8 mouse cellular contexts compared by ENCODE assay signal in the genomic region with DNA sequence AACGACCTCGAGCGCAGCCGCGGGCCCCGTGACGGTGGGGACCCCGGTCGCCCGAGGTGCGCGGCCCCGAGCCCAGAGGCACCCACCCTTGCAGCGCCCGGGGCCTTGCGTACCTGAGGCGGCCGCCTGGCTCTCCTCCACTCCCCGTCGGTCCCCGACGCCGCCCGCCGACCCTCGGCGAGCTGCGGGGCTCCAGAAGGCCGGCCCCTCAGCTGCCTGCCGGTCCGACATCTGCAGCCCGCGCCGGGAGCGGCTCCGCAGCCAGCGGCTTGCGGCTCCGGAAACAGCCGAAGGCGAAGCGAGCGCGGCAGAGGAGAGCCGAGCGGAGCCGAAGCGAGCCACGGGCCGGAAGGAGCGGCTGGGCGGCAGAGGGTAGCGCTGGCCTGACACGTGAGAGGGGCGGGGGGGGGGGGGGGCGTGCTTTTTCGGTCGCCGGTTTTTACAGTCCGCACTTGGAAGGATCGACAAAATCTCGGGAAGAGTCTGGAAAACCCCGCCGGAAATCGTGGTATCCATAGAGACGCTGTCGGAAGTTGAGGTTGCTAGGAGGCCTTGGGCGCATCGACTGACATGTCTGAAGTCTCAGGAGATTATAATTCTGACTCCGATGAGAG. TPM values are rescaled to one million over a fixed set of nuclear protein-coding genes. Genes with fewer than 3 reads are reported as not detected.
DNase-seq lines count a peak whose midpoint lies in the region; ATAC-seq and TF ChIP-seq lines count a peak whose summit lies in the region.

A gene (minus strand): TSS at position 482 of the 614 bp plus-strand sequence.

- DNase-seq in MEL-GATA-1-ER (ENCODE audit: extremely low read depth, low read depth): peak; percentile 34
- peak; percentile 64 for DNase-seq in cerebellum, adult 8-10 months
- DNase-seq in frontal cortex, adult 2 months (ENCODE audit: extremely low spot score in 1 of 2, low spot score in 1 of 2): peak; percentile 64 to 86
- peak; percentile 88 for DNase-seq in hindbrain, embryonic 11.5 days (ENCODE audit: low spot score)
- DNase-seq in layer of hippocampus, postnatal 10 days (ENCODE audit: low spot score in 2 of 2): peak; percentile 75 to 85
- peak; percentile 87 for DNase-seq in lung, postnatal 0 days (ENCODE audit: low spot score)
- peak; percentile 38 for DNase-seq in ovary, postnatal 10 days (ENCODE audit: low spot score)
- peak; percentile 86 for DNase-seq in thymus, postnatal 0 days (ENCODE audit: low spot score)

- peak within 1 kb of the TSS; percentile 86 for H3K27ac ChIP-seq in hindbrain, embryonic 11.5 days (ENCODE audit: low read depth, low read length)
- H3K27ac ChIP-seq in lung, postnatal 0 days (ENCODE audit: low read length): no peak within 1 kb of the TSS

- TF ChIP-seq EP300 in lung, postnatal 0 days (IDR thresholded peaks at IDR 0.05): no peak

- no peaks in the 10 kb centered on the region for H3K36me3 ChIP-seq in hindbrain, embryonic 11.5 days (ENCODE audit: control insufficient read depth, insufficient read depth, low read length)
- H3K36me3 ChIP-seq in lung, postnatal 0 days (ENCODE audit: insufficient read depth, low read length): no peaks in the 10 kb centered on the region

- H3K9me3 ChIP-seq in hindbrain, embryonic 11.5 days (ENCODE audit: control insufficient read depth, low read length): no peaks in the 10 kb centered on the region
- no peaks in the 10 kb centered on the region for H3K9me3 ChIP-seq in lung, postnatal 0 days (ENCODE audit: low read length)

- TF ChIP-seq CTCF in lung, postnatal 0 days (IDR thresholded peaks at IDR 0.05): no peak

- no peaks in the 10 kb centered on the region for H3K27me3 ChIP-seq in hindbrain, embryonic 11.5 days (ENCODE audit: control insufficient read depth, insufficient read depth, low read length)
- H3K27me3 ChIP-seq in lung, postnatal 0 days (replicated peaks; ENCODE audit: insufficient read depth, low read length): no peaks in the 10 kb centered on the region

- H3K4me3 ChIP-seq in hindbrain, embryonic 11.5 days (ENCODE audit: low read depth, low read length): peak within 1 kb of the TSS; percentile 69
- H3K4me3 ChIP-seq in lung, postnatal 0 days (ENCODE audit: low read depth, low read length): peak within 1 kb of the TSS; percentile 90

- peak; percentile 96 for ATAC-seq in hindbrain, embryonic 11.5 days (ENCODE audit: low FRiP score)
- ATAC-seq in lung, postnatal 0 days: peak; percentile 96

- peak within 1 kb of the TSS; percentile 88 for H3K9ac ChIP-seq in hindbrain, embryonic 11.5 days (ENCODE audit: low read depth, low read length)
- peak within 1 kb of the TSS; percentile 80 for H3K9ac ChIP-seq in lung, postnatal 0 days (replicated peaks; ENCODE audit: low read depth)

- peaks cover 6% of the 10 kb centered on the region for H3K4me1 ChIP-seq in hindbrain, embryonic 11.5 days (replicated peaks; ENCODE audit: control insufficient read depth, insufficient read depth, low read length)
- 0 out of 2 replicates have a peak, but pooled peaks cover 4% of the 10 kb centered on the region for H3K4me1 ChIP-seq in lung, postnatal 0 days (ENCODE audit: insufficient read depth, low read depth, low read length)

- peak within 1 kb of the TSS; percentile 90 for H3K4me2 ChIP-seq in hindbrain, embryonic 11.5 days (replicated peaks; ENCODE audit: low read depth, low read length)
- H3K4me2 ChIP-seq in lung, postnatal 0 days (replicated peaks; ENCODE audit: low read depth, low read length): peak within 1 kb of the TSS; percentile 92

- WGBS in hindbrain, embryonic 11.5 days: under 1% methylated on average over 52 of the region's 70 CpGs
- WGBS in lung, postnatal 0 days: 0% methylated on average over 36 of the region's 70 CpGs

RNA-seq across cellular contexts. Expression of the gene that starts here (rescaled TPM):
- 18.6 and 21.4 TPM in 2 replicates for polyA plus RNA-seq in frontal cortex, adult 2 months (2012; rRNA removed)
- 3.3 and 5.3 TPM in 2 replicates for polyA plus RNA-seq in hindbrain, embryonic 11.5 days (2014; fragmentation: Nextera tagmentation; extraction: Ambion mirVana)
- 10 to 100 TPM; 26.8 to 27.5 TPM for total RNA-seq in layer of hippocampus, postnatal 10 days (2021)
- 1.4 TPM in 2 replicates for polyA plus RNA-seq in lung, postnatal 0 days (2015; fragmentation: Nextera tagmentation; extraction: Ambion mirVana)
- polyA plus RNA-seq in thymus, postnatal 0 days (2015; fragmentation: Nextera tagmentation; extraction: Ambion mirVana): 3.4 TPM in 2 replicates

Comparison
In these comparisons a context has a peak if more than half of its experiments do, and no peak if none do; other contexts are left out.
1. DNase-seq: peak in every context shown above with its lines; median percentile 88 in hindbrain, embryonic 11.5 days; 87 in lung, postnatal 0 days; 86 in thymus, postnatal 0 days; 80 in layer of hippocampus, postnatal 10 days; 75 in frontal cortex, adult 2 months; 64 in cerebellum, adult 8-10 months; 38 in ovary, postnatal 10 days; 34 in MEL-GATA-1-ER.